Mouse (Mus musculus): ENCODE data around the gene Arf4.
"Not testable (repeated sequence)": the region's sequence is repeated elsewhere in the genome, so short reads cannot be mapped to it uniquely, and the experiment has no call there.

Gene Arf4

GRCm38 (mm10) chr14:26662016-26662415 lies 24.1 kb downstream of the Arf4 start:
- in situ Hi-C loops (cut with MboI, MseI) = loop anchor here (25.0 kb wide), 1 partner anchor 775 kb away; the partner anchor contains the start of gene Fam208a

- in situ Hi-C loops (cut with MboI, MseI) = loop anchor here (25.0 kb wide), 1 partner anchor 775 kb away; the partner anchor contains the start of gene Fam208a
These were observed 24.6 kb downstream of the Arf4 start for GRCm38 (mm10) chr14:26662488-26662887.

GRCm38 (mm10) chr14:26663851-26664250 lies 26.0 kb downstream of the Arf4 start:
- in situ Hi-C loops (cut with MboI, MseI) = loop anchor here (25.0 kb wide), 1 partner anchor 773 kb away; the partner anchor contains the start of gene Fam208a

DNA sequence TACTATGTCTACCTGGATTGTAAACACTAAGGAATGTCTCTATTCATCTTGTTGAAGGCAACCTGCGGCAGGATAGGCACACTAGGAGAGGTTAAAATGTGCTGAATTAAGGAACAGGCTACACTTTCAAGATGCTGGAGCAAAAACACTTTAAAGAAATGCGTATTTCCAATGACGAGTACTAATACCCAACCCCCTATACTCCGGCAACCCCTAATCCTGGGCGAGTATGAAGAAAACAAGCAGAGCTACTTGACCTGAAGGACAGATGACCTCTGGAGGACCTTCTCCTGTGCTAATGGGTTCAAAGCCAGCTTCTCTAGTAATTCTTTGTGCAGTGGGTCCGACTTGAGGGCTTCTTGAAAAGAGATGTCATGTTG lies 30.1 kb downstream of the Arf4 start:
- in situ Hi-C loops (cut with MboI, MseI) = loop anchor here (25.0 kb wide), 1 partner anchor 769 kb away; the partner anchor contains the start of gene Fam208a

DNA sequence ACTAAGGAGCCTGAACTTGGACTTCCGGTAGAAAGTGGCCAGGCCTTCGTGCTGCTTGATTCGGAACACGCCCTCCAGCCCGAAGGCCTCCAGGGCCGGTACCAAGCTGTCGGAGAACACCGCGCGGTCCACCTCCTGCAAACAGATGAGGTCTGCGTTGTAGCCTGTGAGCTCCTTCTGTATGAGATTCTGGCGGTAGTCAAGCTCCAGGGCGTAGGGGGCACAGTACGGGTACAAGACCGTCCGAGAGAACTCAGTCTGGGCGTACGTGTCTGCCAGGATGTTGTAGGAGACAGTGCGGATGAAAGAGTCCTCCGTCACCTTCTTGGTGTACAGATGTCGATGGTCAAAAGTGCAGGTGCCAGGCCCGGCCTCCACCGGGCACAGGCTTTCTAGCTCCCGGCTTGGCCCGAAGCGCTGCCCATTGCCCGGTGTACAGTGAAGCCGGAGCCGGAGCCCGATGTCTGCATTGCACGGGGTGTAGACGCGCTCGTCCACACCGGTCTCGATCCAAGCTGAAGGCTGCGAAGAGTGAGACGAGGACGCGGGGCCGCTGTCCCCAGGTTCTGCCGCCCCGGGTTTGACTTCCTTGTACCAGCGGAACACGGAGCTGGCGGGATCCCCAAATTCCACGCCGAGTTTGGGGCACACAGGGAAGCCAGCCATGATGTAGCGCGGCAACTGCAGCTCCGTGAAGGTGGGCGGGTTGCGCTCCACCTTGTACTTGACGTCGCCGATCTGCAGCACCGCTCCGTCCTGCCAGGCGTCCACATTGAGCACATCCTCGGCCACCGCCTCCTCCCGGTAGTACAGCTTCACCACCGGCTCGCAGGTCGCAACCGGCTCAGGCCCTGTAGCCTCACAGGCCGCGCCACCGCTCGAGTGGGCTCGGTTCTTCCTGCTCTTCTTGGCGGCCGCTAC lies 30.8 kb downstream of the Arf4 start:
- in situ Hi-C loops (cut with MboI, MseI) = loop anchor here (25.0 kb wide), 1 partner anchor 769 kb away; the partner anchor contains the start of gene Fam208a

DNA sequence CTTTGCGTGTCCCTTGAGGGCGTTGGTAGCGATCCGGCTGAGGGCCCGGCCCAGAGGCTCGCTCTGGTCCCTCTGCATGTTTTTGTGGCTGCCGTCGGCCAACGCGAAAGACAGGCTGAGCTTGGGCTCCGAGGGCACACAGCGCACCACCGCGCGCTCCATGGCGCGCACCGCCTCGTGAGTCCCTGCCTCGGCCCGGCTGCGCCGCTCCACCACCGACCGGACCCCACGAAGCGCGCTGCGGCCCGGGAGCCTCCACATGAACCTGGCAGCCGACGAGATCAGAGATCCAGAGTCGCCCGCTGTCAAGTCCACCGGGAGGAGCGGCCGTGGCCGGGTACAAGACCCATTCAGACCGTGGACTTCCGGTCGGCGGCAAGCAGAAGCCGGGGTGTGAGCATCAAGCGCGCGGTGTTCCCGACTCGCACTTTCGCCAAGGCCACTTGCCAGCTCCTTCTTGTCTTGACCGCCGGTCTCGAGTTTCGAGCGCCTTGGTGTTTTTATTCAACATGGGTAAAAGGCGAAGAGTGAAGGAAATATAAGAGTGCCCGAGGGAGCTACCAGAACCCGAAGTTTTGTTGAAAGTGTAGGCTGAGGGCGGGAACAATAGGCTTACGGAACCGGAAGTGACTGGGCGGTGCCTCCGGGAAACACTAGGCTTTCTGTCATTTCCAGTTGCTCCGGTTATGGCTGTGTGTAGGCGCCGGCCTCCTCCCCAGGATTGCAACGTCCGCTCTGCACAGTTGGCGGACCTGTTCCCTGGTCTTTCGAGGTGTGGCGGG lies 31.6 kb downstream of the Arf4 start, which contains the start of gene Pde12:
Gene Pde12, minus strand, starts transcription at position 592 of the 782 bp plus-strand sequence.
- in situ Hi-C loops (cut with MboI, MseI) = loop anchor here (25.0 kb wide), 1 partner anchor 768 kb away; the partner anchor contains the start of gene Fam208a

GRCm38 (mm10) chr14:26670964-26671363 lies 33.1 kb downstream of the Arf4 start:
- in situ Hi-C loops (cut with MboI, MseI) = loop anchor here (25.0 kb wide), 1 partner anchor 766 kb away; the partner anchor contains the start of gene Fam208a

GRCm38 (mm10) chr14:26671870-26672615 lies 34.2 kb downstream of the Arf4 start:
- in situ Hi-C loops (cut with MboI, MseI) = loop anchor here (25.0 kb wide), 1 partner anchor 765 kb away; the partner anchor contains the start of gene Fam208a

DNA sequence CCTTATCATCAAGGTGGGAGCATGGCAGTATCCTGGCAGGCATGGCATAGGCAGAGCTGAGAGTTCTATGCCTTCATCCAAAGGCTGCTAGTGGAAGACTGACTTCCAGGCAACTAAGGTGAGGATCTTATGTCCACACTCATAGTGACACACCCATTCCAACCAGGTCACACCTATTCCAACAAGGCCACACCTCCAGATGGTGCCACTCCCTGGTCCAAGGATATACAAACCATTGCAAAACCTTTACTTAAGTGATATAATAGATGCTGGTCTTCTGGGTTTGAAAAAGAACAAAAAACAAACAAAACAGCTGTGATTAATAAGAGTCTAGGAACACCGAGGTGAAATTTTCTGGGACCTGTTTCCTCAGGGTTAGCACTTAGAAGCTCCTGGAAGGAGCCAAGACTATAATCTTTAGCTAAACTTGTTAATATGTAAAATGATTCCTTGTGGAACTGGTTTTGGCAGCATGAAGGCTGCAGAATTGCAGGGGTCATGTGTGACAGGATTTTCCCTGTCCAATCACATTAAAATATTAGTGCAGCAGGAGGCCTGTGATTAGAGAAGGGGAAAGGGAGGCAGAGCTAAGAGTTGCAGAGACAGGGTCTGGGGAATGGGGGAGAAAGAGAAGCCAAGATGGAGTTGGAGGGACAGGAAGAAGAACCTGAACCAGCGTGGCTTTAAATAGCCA lies 36.7 kb downstream of the Arf4 start:
- in situ Hi-C loops (cut with MboI, MseI) = loop anchor here (25.0 kb wide), 1 partner anchor 763 kb away; the partner anchor contains the start of gene Fam208a

DNA sequence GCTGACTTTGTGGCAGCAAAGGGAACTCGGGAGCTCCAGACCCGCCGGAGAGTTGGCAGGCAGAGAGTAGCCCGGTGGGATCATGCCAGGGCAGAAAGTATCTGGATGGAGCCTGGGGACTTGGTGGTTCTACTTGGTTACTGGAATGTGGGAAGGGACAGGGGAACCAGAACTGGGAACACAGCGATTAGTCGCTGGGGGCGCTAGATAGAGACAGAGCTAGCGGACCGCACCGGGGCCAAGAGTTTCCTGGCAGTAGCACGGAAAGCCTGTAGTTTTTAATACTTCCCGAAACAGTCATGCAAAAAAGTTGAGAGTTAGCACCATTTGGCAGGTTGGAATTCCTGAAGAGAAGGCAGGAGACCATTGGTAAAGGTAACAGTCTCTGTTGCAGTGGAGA lies 37.5 kb downstream of the Arf4 start:
- in situ Hi-C loops (cut with MboI, MseI) = no loop called here

GRCm38 (mm10) chr14:26675791-26676190 lies 37.9 kb downstream of the Arf4 start:
- in situ Hi-C loops (cut with MboI, MseI) = no loop called here

DNA sequence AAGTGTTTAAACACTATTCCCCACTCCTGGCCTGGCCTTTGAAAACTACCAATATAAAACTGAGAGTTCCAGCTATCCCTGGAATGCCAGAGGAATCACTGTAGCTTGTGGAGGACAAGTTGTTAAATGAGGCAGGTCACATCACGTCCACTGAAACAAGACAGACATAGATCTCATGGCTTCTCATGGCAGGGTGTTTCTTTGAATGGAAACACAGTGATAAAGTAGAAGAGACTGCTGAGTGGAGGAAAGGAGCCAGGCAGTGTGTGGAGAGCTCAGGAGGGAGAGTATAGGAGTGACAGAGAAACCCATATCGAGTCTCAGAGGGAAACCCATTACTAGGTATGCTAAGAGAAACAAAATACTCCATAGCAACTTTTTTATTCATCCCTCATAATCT lies 52.9 kb downstream of the Arf4 start:
- in situ Hi-C loops (cut with MboI, MseI) = no loop called here

DNA sequence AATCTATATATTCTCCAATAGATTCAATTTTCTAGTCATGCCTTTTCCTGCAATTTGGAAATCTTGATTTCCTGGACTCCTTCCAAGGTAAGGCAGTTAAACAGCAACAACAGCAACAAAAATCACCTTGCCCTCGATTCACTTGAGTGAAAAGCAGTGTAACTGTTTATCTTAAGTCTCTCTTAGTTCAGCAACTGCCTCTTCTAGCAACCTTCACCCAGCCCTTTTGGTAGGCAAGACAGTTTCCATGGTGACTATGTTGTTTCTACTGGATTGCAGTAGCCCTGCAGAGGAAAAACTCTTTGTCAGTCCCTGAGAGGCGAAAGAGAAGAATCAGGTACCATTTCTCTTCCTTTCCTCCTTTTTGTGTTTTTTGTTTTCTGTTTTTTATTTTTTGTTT lies 53.5 kb downstream of the Arf4 start:
- in situ Hi-C loops (cut with MboI, MseI) = no loop called here

- in situ Hi-C loops (cut with MboI, MseI) = no loop called here
These were observed 55.1 kb downstream of the Arf4 start, which contains the start of gene Dnah12 for GRCm38 (mm10) chr14:26692974-26693373. Gene Dnah12 (plus strand): TSS chr14:26693274.

- in situ Hi-C loops (cut with MboI, MseI) = no loop called here
These were observed 60.0 kb downstream of the Arf4 start for GRCm38 (mm10) chr14:26697912-26698311.

- in situ Hi-C loops (cut with MboI, MseI) = not testable (repeated sequence)
These were observed 67.4 kb downstream of the Arf4 start for GRCm38 (mm10) chr14:26705246-26705645.

All from T-helper 1 cell (primary cell).